Mouse (Mus musculus) cerebellum, postnatal 25 days (tissue): Measurements from ENCODE around the gene Tlk2.
A peak's percentile ranks its signal among the peaks of the same experiment; 100 is the strongest.

Source experiments
- DNase-seq, 2 experiments: peaks; one replicate each; pipeline ENCODE4 v3.0.0; 2021; ENCODE audit warnings: mixed read lengths in 2 of 2

Gene Tlk2

GRCm38 (mm10) chr11:105164516-105165510 is 13.8 kb upstream of the Tlk2 start:
- no peak for DNase-seq

- no peak for DNase-seq
Observed at GRCm38 (mm10) chr11:105166780-105167179, 11.8 kb upstream of the Tlk2 start.

GRCm38 (mm10) chr11:105179523-105179922 is 916 bp downstream of the Tlk2 start:
- no peak for DNase-seq

GRCm38 (mm10) chr11:105180471-105181091 is 2.0 kb downstream of the Tlk2 start:
- DNase-seq: peak in 1 of 2 experiments; percentile 65

GRCm38 (mm10) chr11:105181126-105181637 is 2.6 kb downstream of the Tlk2 start:
- DNase-seq: peak; percentile 89 to 94

- peak; percentile 70 to 73 for DNase-seq
Observed at GRCm38 (mm10) chr11:105181689-105182460, 3.3 kb downstream of the Tlk2 start.

- DNase-seq: no peak
Observed at GRCm38 (mm10) chr11:105182461-105182855, 3.9 kb downstream of the Tlk2 start.

GRCm38 (mm10) chr11:105184678-105185077 is 6.1 kb downstream of the Tlk2 start:
- DNase-seq: peak in 1 of 2 experiments; percentile 13

- no peak for DNase-seq
Observed at GRCm38 (mm10) chr11:105192186-105192585, 13.6 kb downstream of the Tlk2 start.

- no peak for DNase-seq
Observed at GRCm38 (mm10) chr11:105196893-105197662, 18.5 kb downstream of the Tlk2 start.

GRCm38 (mm10) chr11:105202403-105202802 is 23.8 kb downstream of the Tlk2 start:
- DNase-seq: peak in 1 of 2 experiments; percentile 22

GRCm38 (mm10) chr11:105210007-105210406 is 31.4 kb downstream of the Tlk2 start:
- DNase-seq: no peak

GRCm38 (mm10) chr11:105214257-105214656 is 35.6 kb downstream of the Tlk2 start:
- no peak for DNase-seq

- no peak for DNase-seq
Observed at GRCm38 (mm10) chr11:105217771-105218170, 39.2 kb downstream of the Tlk2 start.

- no peak for DNase-seq
Observed at GRCm38 (mm10) chr11:105234501-105234900, 55.9 kb downstream of the Tlk2 start.

GRCm38 (mm10) chr11:105240991-105241390 is 62.4 kb downstream of the Tlk2 start:
- DNase-seq: no peak

- no peak for DNase-seq
Observed at GRCm38 (mm10) chr11:105246369-105246768, 67.8 kb downstream of the Tlk2 start.

GRCm38 (mm10) chr11:105246785-105247184 is 68.2 kb downstream of the Tlk2 start:
- DNase-seq: no peak

- no peak for DNase-seq
Observed at GRCm38 (mm10) chr11:105247321-105247720, 68.7 kb downstream of the Tlk2 start.

GRCm38 (mm10) chr11:105259733-105260132 is 81.1 kb downstream of the Tlk2 start:
- no peak for DNase-seq

GRCm38 (mm10) chr11:105261116-105261515 is 82.5 kb downstream of the Tlk2 start:
- DNase-seq: no peak
